Mouse (Mus musculus): ENCODE results near the gene Mast4.

The Mast4 gene

GRCm38 (mm10) chr13:103043692-103044091 lies 290.6 kb downstream of the Mast4 start:
- DNase-seq (ENCODE audit: low spot score), result no peak

DNA sequence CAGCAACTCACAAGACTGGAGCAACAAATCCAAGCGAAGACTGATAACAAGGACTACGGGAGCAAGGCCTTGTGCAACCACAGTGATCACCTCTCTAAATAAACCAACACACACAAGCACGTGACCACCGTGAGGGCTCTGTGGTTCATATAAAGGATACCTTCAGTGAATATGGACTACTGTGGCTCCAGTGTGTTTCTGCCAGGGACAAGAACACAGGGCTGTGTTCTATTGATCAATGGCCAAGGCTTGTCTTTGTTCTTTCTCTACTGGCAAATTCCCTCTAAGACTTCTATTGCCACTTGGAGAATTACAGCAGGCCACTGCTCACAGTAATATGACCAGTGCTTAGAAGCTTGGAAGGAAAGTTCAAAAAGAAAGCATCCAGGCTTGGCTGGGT lies 291.3 kb downstream of the Mast4 start:
- DNase-seq (ENCODE audit: low spot score), result no peak

DNA sequence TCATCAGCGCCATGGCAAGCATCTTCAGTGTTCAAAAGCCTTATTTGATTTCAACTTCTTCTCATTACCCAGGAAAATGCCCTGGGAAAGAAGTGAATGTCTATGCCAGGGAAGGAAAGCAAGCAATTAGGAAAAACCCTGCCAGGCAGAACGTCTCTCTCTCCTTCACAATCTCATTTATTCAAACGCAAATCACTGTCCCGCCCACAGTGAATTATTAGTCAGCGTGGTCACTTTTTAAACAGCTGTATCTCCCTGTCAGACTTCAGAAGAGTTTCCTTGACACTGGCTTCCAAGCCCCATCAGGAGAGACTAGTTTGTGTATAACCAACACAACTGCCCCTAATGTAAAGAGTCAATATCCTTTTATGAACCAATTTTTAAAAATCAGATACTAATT lies 296.8 kb downstream of the Mast4 start:
- no peak for DNase-seq (ENCODE audit: low spot score)

GRCm38 (mm10) chr13:103029377-103029776 lies 304.9 kb downstream of the Mast4 start:
- no peak for DNase-seq (ENCODE audit: low spot score)

- peak; percentile 76 for DNase-seq (ENCODE audit: low spot score)
These were observed 306.7 kb downstream of the Mast4 start for GRCm38 (mm10) chr13:103027456-103028078.

DNA sequence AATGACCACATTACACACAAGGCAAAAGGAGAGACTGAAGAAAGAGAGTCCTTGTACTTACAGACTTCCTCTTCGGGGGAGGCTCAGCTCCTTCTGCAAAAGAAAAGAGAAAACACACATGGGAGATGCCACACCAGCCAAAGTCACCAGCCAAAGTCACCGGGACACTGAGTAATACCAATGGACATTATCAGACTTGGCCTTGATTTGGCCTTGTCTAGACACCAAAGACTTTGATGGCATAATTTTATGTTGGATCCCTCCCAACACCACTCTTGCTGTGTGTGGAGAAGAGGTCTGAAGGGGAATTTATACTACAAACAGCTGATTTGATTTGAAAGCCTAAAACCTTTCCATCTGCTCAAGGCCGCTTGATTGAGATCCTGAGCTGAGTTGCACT lies 308.8 kb downstream of the Mast4 start:
- DNase-seq (ENCODE audit: low spot score), result no peak

GRCm38 (mm10) chr13:103018481-103018880 lies 315.8 kb downstream of the Mast4 start:
- DNase-seq (ENCODE audit: low spot score), result no peak

DNA sequence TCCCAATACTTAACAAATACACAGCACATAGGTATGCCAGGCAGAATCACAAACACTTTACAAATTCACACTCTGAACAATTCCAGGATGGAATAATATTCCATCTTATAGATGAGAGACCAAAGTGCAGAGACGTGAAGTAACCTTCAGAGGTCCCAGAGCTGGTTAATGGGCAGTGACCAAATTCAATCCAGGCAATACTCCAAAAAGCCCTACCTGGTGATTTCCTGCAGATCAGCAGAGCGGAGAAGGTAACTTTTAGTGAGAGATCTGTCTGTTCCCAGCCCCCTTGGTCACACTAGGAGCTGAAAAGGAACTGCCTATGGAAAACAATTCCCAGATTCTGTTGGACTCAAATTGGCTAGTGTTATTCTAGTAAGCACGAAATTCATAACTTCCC lies 316.6 kb downstream of the Mast4 start:
- no peak for DNase-seq (ENCODE audit: low spot score)

GRCm38 (mm10) chr13:103015131-103015750 lies 319.1 kb downstream of the Mast4 start:
- DNase-seq (ENCODE audit: low spot score), result no peak

GRCm38 (mm10) chr13:103014631-103015030 lies 319.7 kb downstream of the Mast4 start:
- DNase-seq (ENCODE audit: low spot score), result peak; percentile 23

DNA sequence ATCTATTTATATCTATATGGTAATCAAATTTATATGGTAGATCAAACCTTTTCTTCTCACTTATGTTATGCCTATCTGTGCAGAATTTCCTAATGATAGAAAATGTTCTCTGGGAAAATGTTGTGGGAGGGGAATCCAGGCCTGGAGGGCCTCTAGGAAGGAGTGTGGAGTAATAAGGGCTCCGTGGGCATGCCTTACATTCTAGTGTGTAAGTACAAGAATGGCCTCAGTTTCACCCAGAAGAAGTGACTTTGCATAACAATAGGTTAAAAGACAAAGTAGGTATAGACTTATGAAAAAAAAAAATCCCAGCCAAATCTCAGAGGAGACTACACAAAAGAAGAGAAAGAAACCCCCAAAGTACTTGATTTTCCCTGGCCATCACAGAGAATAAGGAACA lies 320.1 kb downstream of the Mast4 start:
- DNase-seq (ENCODE audit: low spot score), result no peak

DNA sequence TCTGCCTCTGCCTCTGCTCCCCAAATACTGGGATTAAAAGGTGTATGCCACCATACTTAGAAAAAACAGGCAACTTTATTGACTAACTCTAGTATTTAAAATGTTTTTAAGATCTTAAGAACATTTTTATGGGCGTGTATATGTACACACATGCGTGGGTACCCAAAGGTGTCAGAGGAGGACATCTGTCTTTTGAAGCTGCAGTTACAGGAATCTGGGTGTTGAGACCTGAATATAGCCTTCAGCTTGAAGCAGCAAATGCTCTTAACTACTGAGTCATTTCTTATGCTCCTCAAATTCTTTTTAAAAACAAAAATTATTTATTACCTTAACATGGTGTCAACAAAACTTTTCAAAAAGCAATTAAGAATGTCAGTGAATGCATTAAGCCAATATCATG lies 329.1 kb downstream of the Mast4 start:
- no peak for DNase-seq (ENCODE audit: low spot score)

GRCm38 (mm10) chr13:103001831-103002230 lies 332.5 kb downstream of the Mast4 start:
- peak; percentile 49 for DNase-seq (ENCODE audit: low spot score)

DNA sequence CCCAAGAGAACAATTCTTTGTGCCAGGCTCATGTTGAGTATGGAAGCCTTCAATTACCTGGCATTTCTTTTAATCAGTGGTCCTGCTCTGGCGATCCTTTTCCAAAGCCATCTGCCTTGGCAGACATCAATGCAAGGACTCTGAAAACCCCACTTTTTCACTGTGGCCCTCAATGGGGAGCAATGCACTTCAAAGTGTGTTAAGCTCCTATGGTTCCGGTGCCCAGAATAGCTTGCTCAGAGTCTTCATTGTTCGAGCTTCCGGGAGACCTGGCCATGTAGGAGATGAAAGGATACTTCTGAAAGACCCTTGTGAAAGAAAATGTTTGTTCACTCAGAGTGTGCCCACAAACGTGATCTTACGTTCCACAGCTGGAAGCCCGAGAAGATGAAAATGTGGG lies 333.4 kb downstream of the Mast4 start:
- no peak for DNase-seq (ENCODE audit: low spot score)

DNA sequence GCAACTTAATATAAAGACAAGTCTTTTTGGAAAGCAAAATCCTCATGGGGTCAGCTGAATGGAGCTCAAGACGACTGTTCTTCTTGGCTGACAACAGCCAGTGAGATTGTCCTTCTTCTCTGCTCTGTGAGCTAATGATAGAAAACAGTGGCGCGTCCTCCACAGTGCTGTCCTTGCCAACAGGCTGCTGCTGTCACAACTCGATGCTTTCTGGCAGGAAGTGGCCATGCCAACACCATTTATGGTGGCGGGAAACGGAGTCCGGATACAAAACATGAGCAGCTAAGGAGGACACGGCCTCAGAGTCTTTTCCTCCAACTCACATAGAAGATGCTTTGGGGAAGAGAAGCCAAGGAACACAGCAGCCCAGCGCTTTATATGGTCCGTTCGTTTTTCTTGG lies 340.2 kb downstream of the Mast4 start:
- DNase-seq (ENCODE audit: low spot score), result no peak

- DNase-seq (ENCODE audit: low spot score), result no peak
These were observed 341.4 kb downstream of the Mast4 start for GRCm38 (mm10) chr13:102992680-102993423.

DNA sequence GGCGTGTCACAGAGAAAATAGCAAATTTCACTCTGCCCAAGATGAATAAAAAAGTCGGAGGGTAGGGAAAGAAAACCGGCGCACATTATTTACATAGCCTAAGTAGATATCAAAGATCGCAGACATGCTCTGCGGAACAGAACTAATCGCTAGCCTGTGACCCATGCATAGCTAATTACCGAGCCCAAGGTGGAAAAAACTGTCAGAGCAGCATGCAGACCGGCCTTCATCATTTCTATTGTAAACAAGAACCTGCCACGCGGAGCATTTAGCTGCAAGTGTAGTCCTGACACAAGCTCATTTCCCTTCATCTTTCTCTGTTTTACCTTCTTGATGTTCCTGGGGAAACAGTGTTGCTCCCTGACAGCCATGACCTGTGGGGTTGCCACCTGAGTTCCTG lies 342.4 kb downstream of the Mast4 start:
- no peak for DNase-seq (ENCODE audit: low spot score)

DNA sequence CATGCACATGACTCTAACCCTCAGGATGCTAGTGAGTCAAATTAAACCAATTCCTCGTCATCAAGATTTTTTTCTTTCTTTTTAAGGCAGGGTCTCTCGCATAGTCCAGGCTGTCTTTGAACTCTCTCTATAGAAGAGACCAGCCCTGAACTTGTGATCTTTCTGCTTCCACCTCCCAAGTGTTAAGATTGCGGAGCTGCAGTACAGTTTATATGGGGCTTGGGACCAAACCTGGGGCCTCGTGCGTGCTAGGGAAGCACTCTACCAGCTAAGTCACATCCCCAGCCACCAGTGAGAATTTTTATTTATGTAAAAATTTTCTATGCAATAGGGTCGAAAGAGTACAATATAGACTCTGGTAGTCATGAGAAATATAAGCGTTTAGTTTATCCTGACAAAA lies 343.1 kb downstream of the Mast4 start:
- no peak for DNase-seq (ENCODE audit: low spot score)

GRCm38 (mm10) chr13:102990085-102990484 lies 344.2 kb downstream of the Mast4 start:
- DNase-seq (ENCODE audit: low spot score), result no peak

- DNase-seq (ENCODE audit: low spot score), result no peak
These were observed 344.7 kb downstream of the Mast4 start for GRCm38 (mm10) chr13:102989616-102990015.

DNA sequence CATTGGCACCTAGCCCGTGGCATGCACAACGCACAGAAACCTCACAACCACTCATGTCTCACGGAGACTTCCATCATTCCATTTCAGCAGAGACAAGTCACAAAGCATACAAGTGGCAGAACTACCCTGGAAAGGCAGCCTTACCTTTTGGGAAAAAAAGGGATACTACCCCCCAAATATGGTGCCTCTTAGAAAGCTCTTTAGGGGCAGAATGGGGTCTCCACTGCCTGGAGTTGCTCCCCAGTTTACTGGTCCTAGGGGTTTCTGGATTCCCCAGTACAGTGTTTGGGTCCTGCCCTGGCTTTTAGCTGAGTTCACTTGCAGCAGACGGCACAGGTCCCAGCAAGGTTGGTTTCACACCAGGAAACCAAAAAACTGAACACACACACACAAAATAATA lies 345.3 kb downstream of the Mast4 start:
- no peak for DNase-seq (ENCODE audit: low spot score)

DNA sequence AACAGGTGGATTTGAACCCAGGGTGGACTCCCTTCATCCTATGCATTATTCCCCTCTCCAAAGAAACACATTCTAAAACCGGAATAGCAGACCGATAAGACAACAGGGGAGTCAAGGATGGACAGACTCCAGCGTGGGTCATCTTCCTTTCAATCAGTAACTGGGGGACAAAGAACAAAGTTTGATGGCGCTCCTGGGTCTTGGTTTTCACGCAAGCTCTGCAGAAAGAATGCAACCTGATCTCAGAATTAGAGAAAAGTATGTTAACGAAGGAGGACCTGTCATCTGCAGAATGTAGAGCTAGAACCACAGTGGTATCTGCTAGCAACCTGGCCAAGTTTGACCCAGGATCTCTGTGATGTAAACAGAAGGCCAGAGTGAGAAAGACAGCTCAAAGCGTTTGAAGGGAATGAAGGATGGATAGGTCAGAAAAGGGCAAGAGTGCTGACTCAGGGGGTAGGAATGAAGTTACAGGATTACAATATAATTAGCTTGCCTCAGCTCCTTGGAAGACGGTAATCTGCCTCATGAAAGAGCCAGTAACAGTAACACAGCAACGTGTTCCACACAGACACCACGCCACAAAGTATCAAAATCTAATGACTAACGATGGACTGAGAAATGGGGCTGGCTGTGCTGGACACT lies 345.9 kb downstream of the Mast4 start:
- peak; percentile 28 for DNase-seq (ENCODE audit: low spot score)

GRCm38 (mm10) chr13:102984550-102984949 lies 349.7 kb downstream of the Mast4 start:
- no peak for DNase-seq (ENCODE audit: low spot score)

Data from embryo, embryonic 10 days (tissue).